Mouse (Mus musculus): ENCODE data around the gene Tex22. TPM values are rescaled to one million over a fixed set of nuclear protein-coding genes. Genes with fewer than 3 reads are reported as not detected.

Gene Tex22
- polyA plus RNA-seq, 1 experiment from 2014 or later, result not detected

GRCm38 (mm10) chr12:113032296-113033250 lies 41.7 kb upstream of the Tex22 start:
- Histone ChIP-seq H3K36me3 (replicated peaks; ENCODE audit: control insufficient read depth, insufficient read depth, low read depth, low read length) (no peaks in the 10 kb centered on the region), H3K9me3 (replicated peaks; ENCODE audit: control insufficient read depth, low read length) (no peaks in the 10 kb centered on the region), H3K9ac (replicated peaks; ENCODE audit: low read length) (no peak overlapping the region), H3K4me1 (ENCODE audit: control insufficient read depth, insufficient read depth, low read length) (no peaks in the 10 kb centered on the region), H3K4me2 (ENCODE audit: low read depth, low read length) (no peak overlapping the region), H3K27ac (replicated peaks; ENCODE audit: low read depth, low read length) (no peak overlapping the region), H3K27me3 (ENCODE audit: control insufficient read depth, insufficient read depth, low read length) (no peaks in the 10 kb centered on the region), H3K4me3 (ENCODE audit: low read depth, low read length) (no peak overlapping the region)
- ATAC-seq (replicated peaks; ENCODE audit: insufficient number of reproducible peaks, low FRiP score, low TSS enrichment, low read depth) (no peak), DNase-seq (ENCODE audit: low spot score) (no peak)
- WGBS, result 74% methylated on average over 11 of the region's 11 CpGs

GRCm38 (mm10) chr12:113035093-113035492 lies 39.2 kb upstream of the Tex22 start:
- 83% methylated on average over 2 of the region's 2 CpGs for WGBS
- no peak for DNase-seq (ENCODE audit: low spot score)
- Histone ChIP-seq H3K27ac (replicated peaks; ENCODE audit: low read depth, low read length) (no peak overlapping the region), H3K27me3 (ENCODE audit: control insufficient read depth, insufficient read depth, low read length) (no peaks in the 10 kb centered on the region), H3K9ac (replicated peaks; ENCODE audit: low read length) (no peak overlapping the region), H3K4me3 (ENCODE audit: low read depth, low read length) (no peak overlapping the region), H3K9me3 (replicated peaks; ENCODE audit: control insufficient read depth, low read length) (no peaks in the 10 kb centered on the region), H3K4me2 (ENCODE audit: low read depth, low read length) (no peak overlapping the region), H3K4me1 (ENCODE audit: control insufficient read depth, insufficient read depth, low read length) (no peaks in the 10 kb centered on the region), H3K36me3 (replicated peaks; ENCODE audit: control insufficient read depth, insufficient read depth, low read depth, low read length) (no peaks in the 10 kb centered on the region)
- no peak for ATAC-seq (replicated peaks; ENCODE audit: insufficient number of reproducible peaks, low FRiP score, low TSS enrichment, low read depth)

- no peaks in the 10 kb centered on the region for H3K9me3 ChIP-seq (replicated peaks; ENCODE audit: control insufficient read depth, low read length)
- no peak overlapping the region for H3K9ac ChIP-seq (replicated peaks; ENCODE audit: low read length)
- WGBS, result 89% methylated on average over 4 of the region's 4 CpGs
- H3K36me3 ChIP-seq (replicated peaks; ENCODE audit: control insufficient read depth, insufficient read depth, low read depth, low read length), result no peaks in the 10 kb centered on the region
- no peaks in the 10 kb centered on the region for H3K27me3 ChIP-seq (ENCODE audit: control insufficient read depth, insufficient read depth, low read length)
- H3K4me1 ChIP-seq (ENCODE audit: control insufficient read depth, insufficient read depth, low read length), result no peaks in the 10 kb centered on the region
- H3K4me3 ChIP-seq (ENCODE audit: low read depth, low read length), result no peak overlapping the region
- H3K27ac ChIP-seq (replicated peaks; ENCODE audit: low read depth, low read length), result no peak overlapping the region
- no peak for DNase-seq (ENCODE audit: low spot score)
- no peak overlapping the region for H3K4me2 ChIP-seq (ENCODE audit: low read depth, low read length)
- no peak for ATAC-seq (replicated peaks; ENCODE audit: insufficient number of reproducible peaks, low FRiP score, low TSS enrichment, low read depth)
These were observed 37.3 kb upstream of the Tex22 start for GRCm38 (mm10) chr12:113036996-113037395.

GRCm38 (mm10) chr12:113038414-113038813 lies 35.9 kb upstream of the Tex22 start:
- no peaks in the 10 kb centered on the region for H3K27me3 ChIP-seq (ENCODE audit: control insufficient read depth, insufficient read depth, low read length)
- 88% methylated on average over 4 of the region's 4 CpGs for WGBS
- no peaks in the 10 kb centered on the region for H3K9me3 ChIP-seq (replicated peaks; ENCODE audit: control insufficient read depth, low read length)
- no peaks in the 10 kb centered on the region for H3K36me3 ChIP-seq (replicated peaks; ENCODE audit: control insufficient read depth, insufficient read depth, low read depth, low read length)
- H3K9ac ChIP-seq (replicated peaks; ENCODE audit: low read length), result no peak overlapping the region
- no peaks in the 10 kb centered on the region for H3K4me1 ChIP-seq (ENCODE audit: control insufficient read depth, insufficient read depth, low read length)
- ATAC-seq (replicated peaks; ENCODE audit: insufficient number of reproducible peaks, low FRiP score, low TSS enrichment, low read depth), result no peak
- no peak overlapping the region for H3K27ac ChIP-seq (replicated peaks; ENCODE audit: low read depth, low read length)
- H3K4me2 ChIP-seq (ENCODE audit: low read depth, low read length), result no peak overlapping the region
- H3K4me3 ChIP-seq (ENCODE audit: low read depth, low read length), result no peak overlapping the region
- no peak for DNase-seq (ENCODE audit: low spot score)

- H3K27ac ChIP-seq (replicated peaks; ENCODE audit: low read depth, low read length), result no peak overlapping the region
- no peak overlapping the region for H3K4me2 ChIP-seq (ENCODE audit: low read depth, low read length)
- H3K9me3 ChIP-seq (replicated peaks; ENCODE audit: control insufficient read depth, low read length), result no peaks in the 10 kb centered on the region
- ATAC-seq (replicated peaks; ENCODE audit: insufficient number of reproducible peaks, low FRiP score, low TSS enrichment, low read depth) (no peak), DNase-seq (ENCODE audit: low spot score) (no peak)
- no peaks in the 10 kb centered on the region for H3K27me3 ChIP-seq (ENCODE audit: control insufficient read depth, insufficient read depth, low read length)
- no peaks in the 10 kb centered on the region for H3K36me3 ChIP-seq (replicated peaks; ENCODE audit: control insufficient read depth, insufficient read depth, low read depth, low read length)
- 79% methylated on average over 15 of the region's 15 CpGs for WGBS
- no peak overlapping the region for H3K9ac ChIP-seq (replicated peaks; ENCODE audit: low read length)
- no peak overlapping the region for H3K4me3 ChIP-seq (ENCODE audit: low read depth, low read length)
- no peaks in the 10 kb centered on the region for H3K4me1 ChIP-seq (ENCODE audit: control insufficient read depth, insufficient read depth, low read length)
These were observed 32.5 kb upstream of the Tex22 start for GRCm38 (mm10) chr12:113041481-113042439.

GRCm38 (mm10) chr12:113042543-113042942 lies 31.8 kb upstream of the Tex22 start:
- Histone ChIP-seq H3K27ac (replicated peaks; ENCODE audit: low read depth, low read length) (no peak overlapping the region), H3K4me2 (ENCODE audit: low read depth, low read length) (no peak overlapping the region), H3K36me3 (replicated peaks; ENCODE audit: control insufficient read depth, insufficient read depth, low read depth, low read length) (no peaks in the 10 kb centered on the region), H3K4me3 (ENCODE audit: low read depth, low read length) (no peak overlapping the region), H3K27me3 (ENCODE audit: control insufficient read depth, insufficient read depth, low read length) (no peaks in the 10 kb centered on the region), H3K4me1 (ENCODE audit: control insufficient read depth, insufficient read depth, low read length) (no peaks in the 10 kb centered on the region), H3K9ac (replicated peaks; ENCODE audit: low read length) (no peak overlapping the region), H3K9me3 (replicated peaks; ENCODE audit: control insufficient read depth, low read length) (no peaks in the 10 kb centered on the region)
- no peak for DNase-seq (ENCODE audit: low spot score)
- WGBS, result 88% methylated on average over 2 of the region's 2 CpGs
- no peak for ATAC-seq (replicated peaks; ENCODE audit: insufficient number of reproducible peaks, low FRiP score, low TSS enrichment, low read depth)

GRCm38 (mm10) chr12:113044916-113045677 lies 29.2 kb upstream of the Tex22 start:
- no peak overlapping the region for H3K27ac ChIP-seq (replicated peaks; ENCODE audit: low read depth, low read length)
- 83% methylated on average over 3 of the region's 3 CpGs for WGBS
- no peak overlapping the region for H3K4me3 ChIP-seq (ENCODE audit: low read depth, low read length)
- no peak overlapping the region for H3K9ac ChIP-seq (replicated peaks; ENCODE audit: low read length)
- ATAC-seq (replicated peaks; ENCODE audit: insufficient number of reproducible peaks, low FRiP score, low TSS enrichment, low read depth) (no peak), DNase-seq (ENCODE audit: low spot score) (no peak)
- H3K4me2 ChIP-seq (ENCODE audit: low read depth, low read length), result no peak overlapping the region
- no peaks in the 10 kb centered on the region for H3K4me1 ChIP-seq (ENCODE audit: control insufficient read depth, insufficient read depth, low read length)
- H3K27me3 ChIP-seq (ENCODE audit: control insufficient read depth, insufficient read depth, low read length), result no peaks in the 10 kb centered on the region
- no peaks in the 10 kb centered on the region; the same call in 1 of the 2 replicates for H3K36me3 ChIP-seq (replicated peaks; ENCODE audit: control insufficient read depth, insufficient read depth, low read depth, low read length)
- no peaks in the 10 kb centered on the region for H3K9me3 ChIP-seq (replicated peaks; ENCODE audit: control insufficient read depth, low read length)

Measured in embryonic facial prominence, embryonic 11.5 days (tissue).